Mouse (Mus musculus): ENCODE data around the gene Cort. TPM values are rescaled to one million over a fixed set of nuclear protein-coding genes. Genes with fewer than 3 reads are reported as not detected.
"Not testable (repeated sequence)": the region's sequence is repeated elsewhere in the genome, so short reads cannot be mapped to it uniquely, and the experiment has no call there.

Cort gene
- total RNA-seq, 2 experiments from 2014 or later, result 0.39 TPM; not detected in 1

- intact Hi-C loops (cut with DNase I), result loop anchor here (2.0 kb wide), 1 partner anchor 33 kb away; the partner anchor contains the start of gene Cenps
Observed at GRCm38 (mm10) chr4:149103875-149104561, 22.5 kb downstream of the Cort start, which contains the start of gene Dffa. Dffa (plus strand) TSS chr4:149104146.

GRCm38 (mm10) chr4:149101456-149101855, 25.1 kb downstream of the Cort start:
- DNase-seq (ENCODE audit: low spot score), result no peak
- intact Hi-C loops (cut with DNase I), result no loop called here

More at GRCm38 (mm10) chr4:149103875-149104561, 22.5 kb downstream of the Cort start, which contains the start of gene Dffa:
- DNase-seq (ENCODE audit: low spot score), result peak; percentile 83

- intact Hi-C loops (cut with DNase I); DNase-seq (ENCODE audit: low spot score): not testable (repeated sequence)
Observed at GRCm38 (mm10) chr4:149100449-149100848, 26.1 kb downstream of the Cort start.

DNA sequence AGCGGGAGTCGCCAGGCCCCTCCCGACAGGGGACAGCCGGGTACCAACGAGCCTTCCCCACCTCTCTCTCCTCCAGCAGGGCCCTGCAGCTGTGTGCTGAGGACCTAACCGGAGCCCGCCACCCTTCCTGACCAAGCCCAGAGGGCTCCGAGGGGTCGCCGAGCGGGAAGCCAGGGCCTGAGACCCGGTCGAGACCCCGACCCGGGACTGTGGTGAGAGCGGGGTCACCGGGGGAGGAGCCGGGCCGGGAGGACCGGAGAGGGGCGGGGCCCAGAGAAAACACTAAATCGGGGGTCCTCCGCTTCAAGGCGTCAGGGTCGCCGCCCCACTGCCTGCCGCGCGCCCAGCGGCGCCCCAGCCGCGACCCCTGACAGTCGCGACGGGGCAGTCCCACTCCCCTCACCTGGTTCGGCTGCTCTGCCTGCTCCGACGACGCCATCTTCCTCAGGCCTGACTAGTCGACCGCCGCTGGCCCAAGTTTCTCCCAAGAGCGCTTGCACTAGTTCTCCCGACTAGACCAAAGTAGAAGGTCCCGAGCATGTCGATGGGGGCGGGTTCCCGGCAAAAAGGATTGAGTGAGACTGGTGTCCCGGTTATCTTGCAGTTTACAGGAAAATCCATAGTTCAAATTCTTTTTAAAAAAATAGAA, 27.1 kb downstream of the Cort start, which contains the start of gene Pex14:
TSS of gene Pex14 (minus strand) at position 508 of the 649 bp plus-strand sequence.
- peak; percentile 79 for DNase-seq (ENCODE audit: low spot score)
- intact Hi-C loops (cut with DNase I), result no loop called here

DNA sequence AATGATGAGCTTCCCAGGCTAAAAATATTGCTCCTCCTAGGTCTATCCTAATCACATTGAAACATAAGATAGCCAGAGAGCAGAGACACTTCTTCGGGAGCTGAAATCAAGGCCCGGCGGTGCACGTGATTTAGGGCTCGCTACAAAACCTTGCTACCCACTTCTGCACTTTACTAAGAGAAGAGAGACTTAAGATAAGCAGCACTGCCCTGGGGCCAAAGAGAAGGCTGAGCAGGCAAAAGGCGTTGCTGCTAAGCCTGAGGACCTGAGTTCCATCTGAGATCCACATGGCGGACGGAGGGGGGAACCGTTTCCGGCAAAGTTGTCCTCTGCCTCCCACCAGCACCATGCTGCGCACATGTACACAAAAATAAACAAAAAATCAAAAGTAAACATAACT, 28.0 kb downstream of the Cort start:
- no peak for DNase-seq (ENCODE audit: low spot score)
- intact Hi-C loops (cut with DNase I), result no loop called here

DNA sequence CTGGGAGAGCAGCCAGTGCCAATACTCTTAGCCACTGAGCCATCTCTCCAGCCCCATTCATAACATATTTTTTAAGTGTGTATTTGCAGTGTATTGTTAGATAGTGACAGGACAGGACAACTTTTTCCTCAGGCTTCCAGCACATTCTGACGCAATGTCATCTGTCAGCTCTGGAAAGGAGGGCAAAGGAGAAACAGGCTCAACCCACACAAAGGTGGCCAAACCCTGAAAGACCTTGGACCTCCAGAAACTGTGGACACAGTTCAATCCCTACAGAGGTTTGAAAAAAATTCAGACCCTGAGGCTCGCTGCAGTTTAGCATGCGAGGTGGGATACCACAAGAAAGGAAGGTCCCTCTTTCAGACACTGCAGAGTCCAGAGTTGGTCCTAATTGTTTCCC, 28.6 kb downstream of the Cort start:
- no peak for DNase-seq (ENCODE audit: low spot score)
- intact Hi-C loops (cut with DNase I), result no loop called here

GRCm38 (mm10) chr4:149091364-149091763, 35.2 kb downstream of the Cort start:
- intact Hi-C loops (cut with DNase I), result no loop called here
- DNase-seq (ENCODE audit: low spot score), result no peak

DNA sequence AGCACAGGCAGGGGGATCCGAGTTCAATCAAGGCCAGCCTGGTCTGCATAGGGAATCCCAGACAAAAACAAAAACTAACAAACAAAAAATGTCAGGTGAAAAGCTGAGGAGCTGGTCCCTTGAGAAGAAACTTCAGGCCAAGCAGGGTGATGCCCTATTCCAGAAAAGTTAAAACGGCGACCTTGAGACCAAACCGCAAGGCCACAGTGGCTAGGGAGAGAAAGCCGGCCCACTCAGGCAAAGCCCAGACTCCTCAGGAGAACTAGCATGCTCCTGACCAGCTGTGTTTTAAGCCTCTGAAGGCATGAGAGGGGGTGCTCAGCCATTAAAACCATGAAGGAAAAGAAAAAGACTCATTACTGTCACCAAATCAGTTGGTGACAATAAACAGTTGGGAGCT, 41.2 kb downstream of the Cort start:
- intact Hi-C loops (cut with DNase I), result no loop called here
- DNase-seq (ENCODE audit: low spot score), result no peak

- intact Hi-C loops (cut with DNase I), result no loop called here
- peak; percentile 27 for DNase-seq (ENCODE audit: low spot score)
Observed at GRCm38 (mm10) chr4:149081528-149081927, 45.0 kb downstream of the Cort start.

DNA sequence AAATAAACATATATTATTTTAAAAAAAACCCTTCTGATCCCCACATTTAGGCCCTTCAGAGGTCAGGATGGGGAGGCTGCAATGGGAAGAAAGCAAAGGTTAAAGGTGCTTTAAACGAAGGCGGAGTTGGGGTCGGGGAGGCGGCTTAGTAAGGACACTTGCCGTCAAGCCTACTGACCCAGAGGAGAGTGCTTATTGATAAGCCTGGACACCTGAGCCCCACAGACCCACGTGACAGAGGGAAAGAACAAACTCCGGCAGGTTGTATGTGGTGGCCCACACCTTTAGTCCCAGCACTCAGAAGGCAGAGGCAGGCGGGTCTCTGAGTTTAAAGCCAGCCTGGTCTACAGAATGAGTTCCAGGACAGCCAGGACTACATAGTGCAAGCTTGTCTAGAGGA, 46.5 kb downstream of the Cort start:
- intact Hi-C loops (cut with DNase I), result no loop called here
- DNase-seq (ENCODE audit: low spot score), result no peak

DNA sequence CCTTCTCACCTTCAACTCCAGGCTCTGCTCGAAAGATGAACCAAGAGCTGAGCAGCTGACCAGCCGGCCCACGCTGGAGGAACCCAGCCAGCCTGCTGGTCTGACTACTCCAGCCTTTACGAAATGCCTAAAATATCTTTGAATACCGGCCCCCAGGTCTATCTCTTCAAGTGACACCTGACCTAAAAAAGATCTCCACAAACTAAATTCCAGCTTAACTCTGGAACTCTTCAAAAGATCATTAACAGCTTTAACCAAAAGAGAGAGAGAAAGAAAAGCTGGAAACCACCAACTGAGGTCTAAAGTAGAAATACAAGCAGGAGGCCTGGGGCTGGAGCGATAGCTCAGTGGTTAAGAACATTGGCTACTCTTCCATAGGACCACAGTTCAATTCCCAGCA, 46.9 kb downstream of the Cort start:
- intact Hi-C loops (cut with DNase I), result loop anchor here (5.0 kb wide), 1 partner anchor 47 kb away; no protein-coding TSS in a partner anchor
- DNase-seq (ENCODE audit: low spot score), result no peak

GRCm38 (mm10) chr4:149078261-149078660, 48.3 kb downstream of the Cort start:
- no peak for DNase-seq (ENCODE audit: low spot score)
- intact Hi-C loops (cut with DNase I), result loop anchor here (5.0 kb wide), 1 partner anchor 46 kb away; no protein-coding TSS in a partner anchor

GRCm38 (mm10) chr4:149075871-149076575, 50.5 kb downstream of the Cort start:
- intact Hi-C loops (cut with DNase I), result loop anchor here (1.0 to 5.0 kb wide), 3 partner anchors 44 to 371 kb away; no protein-coding TSS in a partner anchor

DNA sequence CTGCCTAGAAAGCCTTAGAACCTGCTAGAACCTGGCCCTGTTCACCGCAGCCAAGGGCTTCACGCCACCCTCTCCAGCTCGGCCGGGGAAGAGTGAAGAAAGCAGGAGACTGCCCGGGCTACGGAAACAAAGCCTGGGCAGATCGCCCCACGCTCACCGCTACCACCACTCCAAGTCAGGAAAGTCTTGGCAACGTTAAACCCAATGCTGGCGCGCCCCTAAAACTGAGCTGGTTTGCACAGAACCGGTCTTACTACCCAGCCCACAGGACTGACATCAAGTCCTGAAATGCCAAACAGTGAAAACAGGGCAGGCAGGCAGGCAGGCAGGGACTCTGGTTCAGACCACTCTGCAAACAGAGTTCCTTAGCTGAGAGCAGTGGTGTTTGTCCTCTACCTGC, 51.5 kb downstream of the Cort start:
- intact Hi-C loops (cut with DNase I), result loop anchor here (5.0 kb wide), 1 partner anchor 43 kb away; no protein-coding TSS in a partner anchor
- DNase-seq (ENCODE audit: low spot score), result no peak

More at GRCm38 (mm10) chr4:149075871-149076575, 50.5 kb downstream of the Cort start:
- DNase-seq (ENCODE audit: low spot score), result peak; percentile 44

Other genes with a start within 250 kb of the Cort start
- 10 to 100 TPM; 19.4 to 20.1 TPM for gene Pex14, start 26.9 kb downstream of the Cort start, total RNA-seq (2021)
- 10 to 100 TPM; 41.3 to 41.5 TPM for gene Dffa, start 22.6 kb downstream of the Cort start, total RNA-seq (2021)
- gene Cenps, start 10.9 kb upstream of the Cort start, total RNA-seq (2021), result 1 to 10 TPM; 7.8 to 8.9 TPM
- 10 to 100 TPM; 39.9 TPM for gene Pgd, start 40.0 kb upstream of the Cort start, total RNA-seq (2021)
- gene Kif1b, start 180.9 kb upstream of the Cort start, total RNA-seq (2021), result 100 to 1,000 TPM; 149 to 151 TPM

Data from heart, postnatal 25 days (tissue).